Mouse (Mus musculus) stomach, postnatal 0 days (tissue): ENCODE data around the gene Gpd1l.

ENCODE experiments used
- CTCF ChIP-seq: IDR thresholded peaks from 2 replicates; pipeline ENCODE4 v1.5.1; 2016; ENCODE audit warnings: antibody characterized with exemption, low read depth, mild to moderate bottlenecking, moderate library complexity
- EP300 ChIP-seq: optimal IDR thresholded peaks from 2 replicates; pipeline ENCODE3; 2016; ENCODE audit warnings: antibody characterized with exemption

DNA sequence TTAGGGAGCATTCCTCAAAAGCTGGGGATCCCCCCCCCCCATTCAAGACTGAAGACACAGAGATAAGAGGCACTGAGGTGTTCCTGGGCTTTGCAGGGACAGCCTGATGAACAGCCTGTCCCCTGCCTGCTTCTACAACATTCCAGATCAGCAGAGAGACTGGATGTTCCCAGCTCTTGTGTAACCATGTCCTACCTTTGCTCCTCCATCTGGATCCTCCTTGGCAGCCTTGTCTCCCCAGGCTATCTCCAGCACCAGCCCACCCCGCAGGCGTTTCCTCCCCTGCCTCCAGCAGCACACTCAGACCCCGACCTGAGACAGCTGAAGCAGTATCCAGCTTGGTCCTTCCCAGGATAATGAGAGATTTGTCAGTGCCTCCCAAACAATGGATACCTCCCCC lies 30.3 kb upstream of the Gpd1l start:
- no peak for TF ChIP-seq CTCF
- no peak for TF ChIP-seq EP300
